In genomic region chr2:179976295-179976627, GRCm38 (mm10) we compare ENCODE assay signal across 8 mouse cellular contexts. TPM values are rescaled to one million over a fixed set of nuclear protein-coding genes. Genes with fewer than 3 reads are reported as not detected.
DNase-seq lines count a peak whose midpoint lies in the region; ATAC-seq and TF ChIP-seq lines count a peak whose summit lies in the region.

No protein-coding gene starts in this region.

- H3K9me3 ChIP-seq in forebrain, embryonic 13.5 days (replicated peaks): no peaks in the 10 kb centered on the region
- H3K9me3 ChIP-seq in liver, embryonic 13.5 days (replicated peaks): no peaks in the 10 kb centered on the region

- no peak for TF ChIP-seq POLR2A in heart, adult 2 months (IDR thresholded peaks at IDR 0.05; ENCODE audit: insufficient read depth, low read depth, low read length)

- H3K4me3 ChIP-seq in heart, adult 2 months: peak overlapping the region; percentile 66
- H3K4me3 ChIP-seq in forebrain, embryonic 13.5 days: peak overlapping the region; percentile 66
- peak overlapping the region; percentile 88 for H3K4me3 ChIP-seq in liver, embryonic 13.5 days (replicated peaks)

- peaks cover 27% of the 10 kb centered on the region for H3K4me1 ChIP-seq in heart, adult 2 months (ENCODE audit: control insufficient read depth, insufficient read depth, low read length)
- peaks cover 51% of the 10 kb centered on the region for H3K4me1 ChIP-seq in forebrain, embryonic 13.5 days
- peaks cover 52% of the 10 kb centered on the region for H3K4me1 ChIP-seq in liver, embryonic 13.5 days (replicated peaks)

- intact Hi-C loops in heart, adult 2 months (cut with DNase I): no loop called here
- intact Hi-C loops in heart, postnatal 10 days (cut with DNase I): loop anchor here (2.0 kb wide), 1 partner anchor 49 kb away; the partner anchor contains the start of gene Lsm14b

- no peak for TF ChIP-seq CTCF in heart, adult 2 months (IDR thresholded peaks at IDR 0.05)

- H3K36me3 ChIP-seq in heart, adult 2 months (ENCODE audit: control insufficient read depth, insufficient read depth, low read length): peaks cover 7% of the 10 kb centered on the region
- no peaks in the 10 kb centered on the region for H3K36me3 ChIP-seq in forebrain, embryonic 13.5 days (ENCODE audit: poor library complexity, severe bottlenecking)
- H3K36me3 ChIP-seq in liver, embryonic 13.5 days: no peaks in the 10 kb centered on the region

- no peaks in the 10 kb centered on the region; the same call in 1 of the 2 replicates for H3K79me2 ChIP-seq in heart, adult 2 months (replicated peaks; ENCODE audit: control insufficient read depth, insufficient read depth, low read length)

- peak overlapping the region; percentile 100 for H3K4me2 ChIP-seq in forebrain, embryonic 13.5 days
- H3K4me2 ChIP-seq in liver, embryonic 13.5 days: peak overlapping the region; percentile 99

- no peaks in the 10 kb centered on the region for H3K27me3 ChIP-seq in heart, adult 2 months (ENCODE audit: control insufficient read depth, insufficient read depth, low read length)
- H3K27me3 ChIP-seq in forebrain, embryonic 13.5 days: no peaks in the 10 kb centered on the region
- H3K27me3 ChIP-seq in liver, embryonic 13.5 days: no peaks in the 10 kb centered on the region

- 7% methylated on average over 54 of the region's 54 CpGs for WGBS in heart, adult 2 months
- under 1% methylated on average over 25 of the region's 54 CpGs for WGBS in forebrain, embryonic 13.5 days
- WGBS in liver, embryonic 13.5 days (ENCODE audit: insufficient replicate concordance): 0% methylated on average over 35 of the region's 54 CpGs

- DNase-seq in heart, adult 2 months: no peak
- no peak for DNase-seq in heart, postnatal 10 days
- DNase-seq in liver, embryonic 13.5 days: no peak
- DNase-seq in left cerebral cortex, adult 9 months (ENCODE audit: low spot score in 2 of 2): no peak
- DNase-seq in thymus, adult 18-20 months: no peak
- no peak for DNase-seq in left cerebral cortex, adult 11 months (ENCODE audit: low spot score)

- TF ChIP-seq EP300 in heart, adult 2 months (IDR thresholded peaks at IDR 0.05; ENCODE audit: insufficient read depth, low read depth, low read length): no peak

- peak overlapping the region; percentile 100 for H3K9ac ChIP-seq in heart, adult 2 months (ENCODE audit: low read depth, low read length)
- peak overlapping the region; percentile 86 for H3K9ac ChIP-seq in forebrain, embryonic 13.5 days
- H3K9ac ChIP-seq in liver, embryonic 13.5 days: peak overlapping the region; percentile 93

- ATAC-seq in CD4-positive, CD25-positive, alpha-beta regulatory T cell, adult 4 months: peak; percentile 1
- ATAC-seq in forebrain, embryonic 13.5 days: no peak
- ATAC-seq in liver, embryonic 13.5 days (ENCODE audit: low read depth): peak; percentile 23

- H3K27ac ChIP-seq in heart, adult 2 months: peak overlapping the region; percentile 82
- H3K27ac ChIP-seq in forebrain, embryonic 13.5 days: peak overlapping the region; percentile 93
- peak overlapping the region; percentile 86 for H3K27ac ChIP-seq in liver, embryonic 13.5 days

RNA-seq across cellular contexts. Expression of gene Taf4, which starts 0.2 kb away (rescaled TPM):
- 10 to 100 TPM; 16.4 to 20.5 TPM for total RNA-seq in heart, adult 2 months (2021)
- polyA plus RNA-seq in heart, adult 2 months (2012; rRNA removed): 7.4 and 8.6 TPM in 2 replicates
- total RNA-seq in heart, postnatal 10 days (2021): 10 to 100 TPM; 22.1 to 24.3 TPM
- polyA plus RNA-seq in CD4-positive, CD25-positive, alpha-beta regulatory T cell, adult 4 months (2017; shearing (Covaris generic)): 1 to 10 TPM; 3.5 to 6.7 TPM
- 5.2 and 6.0 TPM in 2 replicates for polyA plus RNA-seq in forebrain, embryonic 13.5 days (2015; fragmentation: Nextera tagmentation; extraction: Ambion mirVana)
- 2.0 and 2.1 TPM in 2 replicates for polyA plus RNA-seq in liver, embryonic 13.5 days (2015; fragmentation: Nextera tagmentation; extraction: Ambion mirVana)

RNA-seq across cellular contexts. Expression of gene Lsm14b, which starts 48.5 kb away (rescaled TPM):
- total RNA-seq in heart, adult 2 months (2021): 10 to 100 TPM; 60.1 to 71.4 TPM
- 41.2 and 47.6 TPM in 2 replicates for polyA plus RNA-seq in heart, adult 2 months (2012; rRNA removed)
- 10 to 100 TPM; 50.7 to 52.8 TPM for total RNA-seq in heart, postnatal 10 days (2021)
- 1 to 10 TPM; 2.0 to 2.9 TPM for polyA plus RNA-seq in CD4-positive, CD25-positive, alpha-beta regulatory T cell, adult 4 months (2017; shearing (Covaris generic))
- 20.4 and 20.6 TPM in 2 replicates for polyA plus RNA-seq in forebrain, embryonic 13.5 days (2015; fragmentation: Nextera tagmentation; extraction: Ambion mirVana)
- polyA plus RNA-seq in liver, embryonic 13.5 days (2015; fragmentation: Nextera tagmentation; extraction: Ambion mirVana): 2.0 and 2.1 TPM in 2 replicates
